Mouse (Mus musculus) liver, postnatal 0 days (tissue): ENCODE measurements around the gene Foxf2.

Experiments used
- CTCF ChIP-seq: sonication (generic); IDR thresholded peaks from 2 replicates; pipeline ENCODE4 v1.5.1; 2016; ENCODE audit warnings: antibody characterized with exemption, low read depth
- EP300 ChIP-seq: IDR thresholded peaks from 2 replicates; pipeline ENCODE4 v1.6.1; 2016; ENCODE audit warnings: antibody characterized with exemption, low read depth, mild to moderate bottlenecking

GRCm38 (mm10) chr13:31658212-31658611 lies 32.6 kb downstream of the Foxf2 start:
- no peak for TF ChIP-seq CTCF
- TF ChIP-seq EP300: no peak
